Mouse (Mus musculus) liver, embryonic 14.5 days (tissue): ENCODE measurements around the gene Slc27a1.

Experiments
- CTCF ChIP-seq: IDR thresholded peaks from 2 replicates; pipeline ENCODE4 v1.5.1; 2016; ENCODE audit warnings: antibody characterized with exemption, low read depth, control low read depth
- EP300 ChIP-seq: IDR thresholded peaks from 2 replicates; pipeline ENCODE4 v1.6.1; 2016; ENCODE audit warnings: antibody characterized with exemption, low read depth

DNA sequence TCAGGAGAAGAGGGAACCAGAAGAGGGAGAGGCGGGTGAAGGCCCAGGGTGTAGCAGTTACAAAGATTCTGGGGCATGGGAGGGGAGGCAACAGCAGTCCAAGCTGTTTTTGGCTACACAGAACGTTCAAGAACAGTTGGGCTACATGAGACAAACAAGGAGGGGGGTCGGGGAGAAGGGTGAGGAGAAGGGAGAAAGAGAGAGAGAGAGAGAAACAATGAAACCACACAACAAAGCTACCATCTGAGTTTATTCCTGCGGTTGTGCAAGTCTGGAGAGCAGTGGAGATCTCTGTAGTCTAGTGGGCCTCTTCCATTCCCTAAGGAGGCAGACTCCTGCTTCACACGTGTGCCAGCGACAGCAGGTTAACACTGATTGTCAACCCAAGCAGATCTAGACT lies 14.7 kb upstream of the Slc27a1 start:
- TF ChIP-seq CTCF, result no peak
- no peak for TF ChIP-seq EP300
